Mouse (Mus musculus) bone marrow, adult 2 months (tissue): ENCODE measurements around the gene Celf6.

Experiments used
- CTCF ChIP-seq: fragments of 200-500 bp; IDR thresholded peaks from 2 replicates; pipeline ENCODE4 v1.5.1; 2011; ENCODE audit warnings: low read length, control low read depth; ENCODE audit not compliant: control insufficient read depth, insufficient read depth
- POLR2A ChIP-seq: fragments of 200-500 bp; IDR thresholded peaks from 2 replicates; pipeline ENCODE4 v1.6.1; 2011; ENCODE audit warnings: low read depth, mild to moderate bottlenecking, control low read depth, low read length, borderline replicate concordance; ENCODE audit not compliant: control insufficient read depth

DNA sequence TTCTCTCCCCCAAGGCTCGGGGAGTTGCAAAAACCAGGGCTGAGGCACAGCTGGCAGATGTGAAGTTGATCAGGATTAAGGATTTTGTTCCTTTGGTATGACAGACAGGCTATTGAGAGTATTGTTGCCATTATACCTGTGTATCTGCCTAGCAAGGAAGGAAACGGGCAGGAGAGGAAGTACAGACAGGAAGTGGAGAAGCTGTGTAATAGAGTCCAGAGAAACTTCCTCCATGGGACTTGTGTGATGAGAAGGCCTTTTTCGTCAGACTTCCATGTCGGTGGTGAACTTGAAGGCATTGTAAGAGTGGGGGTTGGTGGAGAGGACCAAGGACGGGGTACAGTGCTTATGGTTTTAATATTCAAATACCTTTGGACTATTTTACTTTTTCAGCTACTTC, 26.7 kb upstream of the Celf6 start:
- TF ChIP-seq CTCF (no peak), POLR2A (no peak)
